Mouse (Mus musculus) limb, embryonic 10.5 days (tissue): Measurements from ENCODE around the gene Ccnb1. TPM values are rescaled to one million over a fixed set of nuclear protein-coding genes. Genes with fewer than 3 reads are reported as not detected.
"Not testable (repeated sequence)": the region's sequence is repeated elsewhere in the genome, so short reads cannot be mapped to it uniquely, and the experiment has no call there.

ENCODE experiments used
- DNase-seq: peaks from one replicate; pipeline ENCODE4 v3.0.0-alpha.2; 2017; ENCODE audit warnings: low spot score
- H3K27ac ChIP-seq: fragments of 300-500 bp; sonication (generic); 2 replicates; pipeline ENCODE4 v1.5.1; 2016; ENCODE audit warnings: mild to moderate bottlenecking
- H3K27me3 ChIP-seq: fragments of 300-500 bp; sonication (generic); 2 replicates; pipeline ENCODE4 v1.6.1; 2016; ENCODE audit warnings: low read depth, mild to moderate bottlenecking; ENCODE audit not compliant: poor library complexity, severe bottlenecking
- H3K36me3 ChIP-seq: fragments of 300-500 bp; sonication (generic); 2 replicates; pipeline ENCODE4 v1.6.1; 2016; ENCODE audit warnings: mild to moderate bottlenecking, moderate library complexity
- H3K4me1 ChIP-seq: fragments of 300-500 bp; sonication (generic); 2 replicates; pipeline ENCODE4 v1.6.1; 2016
- H3K4me3 ChIP-seq: fragments of 300-500 bp; sonication (generic); 2 replicates; pipeline ENCODE4 v1.5.1; 2016; ENCODE audit warnings: mild to moderate bottlenecking, moderate library complexity
- H3K9me3 ChIP-seq: fragments of 300-500 bp; sonication (generic); replicated peaks from 2 replicates; pipeline ENCODE4 v1.6.1; 2016; ENCODE audit warnings: mild to moderate bottlenecking
- WGBS: fragments of 180-500 bp; shearing (Covaris S2); methylation state at CpG from one replicate; pipeline ENCODE4 v1.1.7; 2016; 5-methylcytosine and 5-hydroxymethylcytosine counted together
- polyA plus RNA-seq: library from polyadenylated mRNA; unstranded; fragments of >200 nt; fragmentation: Nextera tagmentation; extraction: Ambion mirVana; gene quantifications from 2 replicates; pipeline ENCODE4 v1.2.1, GENCODE M21; 2016

The Ccnb1 gene
- polyA plus RNA-seq, 1 experiment from 2014 or later: 409 TPM

- H3K27ac ChIP-seq: no peak overlapping the region
- H3K36me3 ChIP-seq: no peaks in the 10 kb centered on the region
- 85% methylated on average over 3 of the region's 3 CpGs for WGBS
- DNase-seq: no peak
- no peaks in the 10 kb centered on the region for H3K9me3 ChIP-seq
- H3K4me1 ChIP-seq: no peaks in the 10 kb centered on the region
- H3K27me3 ChIP-seq: no peaks in the 10 kb centered on the region
- H3K4me3 ChIP-seq: no peak overlapping the region
These were observed 35.0 kb downstream of the Ccnb1 start for GRCm38 (mm10) chr13:100751402-100751801.

- Histone ChIP-seq H3K4me1 (no peaks in the 10 kb centered on the region), H3K27me3 (no peaks in the 10 kb centered on the region), H3K9me3 (no peaks in the 10 kb centered on the region), H3K4me3 (no peak overlapping the region), H3K27ac (no peak overlapping the region), H3K36me3 (no peaks in the 10 kb centered on the region)
- no peak for DNase-seq
- WGBS: 83% methylated on average over 5 of the region's 5 CpGs
These were observed 35.6 kb downstream of the Ccnb1 start for GRCm38 (mm10) chr13:100750799-100751198.

DNA sequence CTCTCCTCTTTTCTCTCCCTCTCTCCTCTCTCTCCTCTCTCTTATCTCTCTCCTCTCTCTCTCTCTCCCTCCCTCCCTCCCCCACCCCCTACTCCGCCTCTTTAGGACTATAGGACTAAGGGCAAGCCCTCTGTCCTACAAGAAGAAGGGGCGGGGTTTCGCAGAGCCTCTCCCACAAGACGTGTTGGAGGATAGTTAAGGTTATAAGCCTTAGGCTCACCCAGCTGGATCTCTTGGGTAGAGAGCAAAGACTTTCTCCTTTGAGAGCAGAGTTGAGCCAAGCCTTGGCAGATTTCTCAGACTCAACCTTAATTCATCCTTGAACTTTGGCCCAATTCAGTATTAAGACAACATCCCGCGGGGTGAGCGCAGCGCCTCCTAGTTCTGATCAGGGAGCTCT lies 37.7 kb downstream of the Ccnb1 start:
- H3K9me3 ChIP-seq: no peaks in the 10 kb centered on the region
- no peak overlapping the region for H3K4me3 ChIP-seq
- H3K4me1 ChIP-seq: peaks cover 7% of the 10 kb centered on the region
- H3K27me3 ChIP-seq: no peaks in the 10 kb centered on the region
- DNase-seq: no peak
- WGBS: 49% methylated on average over 8 of the region's 8 CpGs
- no peaks in the 10 kb centered on the region for H3K36me3 ChIP-seq
- H3K27ac ChIP-seq: no peak overlapping the region

DNA sequence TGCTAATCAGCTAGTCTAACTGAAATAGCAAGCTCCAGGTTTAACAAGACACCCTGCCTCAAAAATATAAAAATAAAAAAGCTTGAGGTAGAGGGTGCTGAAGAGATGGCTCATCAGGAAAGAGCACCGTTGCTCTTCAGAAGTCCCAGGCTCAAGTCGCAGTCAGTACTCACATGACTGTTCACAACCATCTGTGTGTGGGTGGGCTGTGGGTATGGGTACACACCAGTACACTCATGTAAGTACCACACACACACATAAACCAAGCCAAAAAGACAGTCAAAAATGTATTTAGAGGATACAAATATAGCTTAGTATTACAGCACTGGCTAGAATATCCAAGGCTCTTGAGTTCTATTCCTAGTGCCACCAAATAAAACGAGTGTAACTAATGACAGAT lies 40.3 kb downstream of the Ccnb1 start:
- no peak overlapping the region for H3K4me3 ChIP-seq
- no peak for DNase-seq
- WGBS: 85% methylated on average over 3 of the region's 3 CpGs
- H3K27ac ChIP-seq: no peak overlapping the region
- no peaks in the 10 kb centered on the region for H3K36me3 ChIP-seq
- H3K4me1 ChIP-seq: peaks cover 12% of the 10 kb centered on the region
- H3K27me3 ChIP-seq: no peaks in the 10 kb centered on the region
- no peaks in the 10 kb centered on the region for H3K9me3 ChIP-seq

DNA sequence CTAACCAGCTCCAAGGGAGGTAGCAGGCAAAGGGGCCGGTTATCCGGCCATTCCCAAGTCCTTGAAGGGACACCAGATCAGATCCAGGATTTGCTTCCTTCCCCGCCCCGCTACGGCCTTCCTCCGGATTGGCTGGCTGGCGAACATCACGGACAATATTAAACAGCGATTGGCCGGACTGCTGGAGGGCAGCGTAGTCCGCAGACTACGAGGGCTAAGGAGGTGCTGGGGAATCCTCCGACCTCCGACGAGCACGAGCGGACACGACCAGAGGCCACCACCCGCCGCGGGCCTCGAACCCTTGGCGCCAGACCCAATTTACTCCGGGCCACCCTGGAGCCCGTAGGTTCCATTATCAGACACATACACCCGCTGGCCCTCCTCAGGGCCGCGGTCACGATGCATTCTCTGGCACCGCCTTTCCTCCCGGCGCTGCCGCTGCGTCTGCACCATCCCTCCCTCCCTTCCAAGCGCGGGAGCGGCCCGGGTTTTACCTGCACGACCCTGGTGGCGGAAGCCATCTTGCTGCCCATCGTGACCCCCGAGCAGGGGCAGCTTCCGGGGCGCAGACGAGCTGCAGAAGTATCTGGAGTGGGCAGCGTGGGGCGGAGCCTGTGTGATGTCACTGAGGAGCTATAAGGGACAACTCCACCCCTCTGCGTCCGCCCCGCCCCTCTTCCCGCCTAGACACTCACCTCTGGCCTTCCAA lies 42.2 kb downstream of the Ccnb1 start, which contains the start of gene Mrps36:
TSS of gene Mrps36 (minus strand) at position 624 of the 709 bp plus-strand sequence.
- Histone ChIP-seq H3K36me3 (0 out of 2 replicates have a peak, but pooled peaks cover 2% of the 10 kb centered on the region), H3K27me3 (no peaks in the 10 kb centered on the region), H3K27ac (peak within 1 kb of the TSS; percentile 94), H3K9me3 (no peaks in the 10 kb centered on the region), H3K4me3 (peak within 1 kb of the TSS; percentile 74), H3K4me1 (peaks cover 12% of the 10 kb centered on the region)
- WGBS: under 1% methylated on average over 52 of the region's 52 CpGs
- DNase-seq: peak; percentile 92

- no peak for DNase-seq
- peaks cover 6% of the 10 kb centered on the region for H3K36me3 ChIP-seq
- WGBS: 71% methylated on average over 11 of the region's 11 CpGs
- H3K9me3 ChIP-seq: no peaks in the 10 kb centered on the region
- peaks cover 12% of the 10 kb centered on the region for H3K4me1 ChIP-seq
- H3K27me3 ChIP-seq: no peaks in the 10 kb centered on the region
- H3K4me3 ChIP-seq: peak overlapping the region; percentile 74
- peak overlapping the region; percentile 94 for H3K27ac ChIP-seq
These were observed 42.9 kb downstream of the Ccnb1 start for GRCm38 (mm10) chr13:100743346-100744035.

DNA sequence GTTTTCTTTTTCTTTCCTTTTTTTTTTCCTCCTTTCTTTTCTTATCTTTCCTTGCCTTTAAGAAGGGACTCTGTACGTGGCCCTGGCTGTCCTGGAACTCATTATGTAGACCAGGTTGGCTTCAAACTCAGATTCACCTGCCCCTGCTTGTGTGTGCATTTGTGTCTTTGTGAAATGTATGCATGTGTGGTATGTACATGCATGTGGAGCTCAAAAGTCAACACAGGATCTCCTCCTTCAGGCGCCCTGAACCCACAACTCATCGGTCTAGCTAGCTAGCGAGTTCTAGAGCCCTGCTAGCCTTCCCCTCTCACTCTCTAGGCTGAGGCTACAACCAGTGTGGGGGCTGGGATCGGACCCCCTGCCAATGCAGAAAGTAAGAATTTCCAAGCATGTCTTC lies 43.5 kb downstream of the Ccnb1 start:
- WGBS: 93% methylated on average over 5 of the region's 5 CpGs
- no peak overlapping the region for H3K27ac ChIP-seq
- H3K4me3 ChIP-seq: no peak overlapping the region
- no peaks in the 10 kb centered on the region for H3K27me3 ChIP-seq
- peaks cover 10% of the 10 kb centered on the region for H3K36me3 ChIP-seq
- no peak for DNase-seq
- no peaks in the 10 kb centered on the region for H3K9me3 ChIP-seq
- H3K4me1 ChIP-seq: peaks cover 12% of the 10 kb centered on the region

DNA sequence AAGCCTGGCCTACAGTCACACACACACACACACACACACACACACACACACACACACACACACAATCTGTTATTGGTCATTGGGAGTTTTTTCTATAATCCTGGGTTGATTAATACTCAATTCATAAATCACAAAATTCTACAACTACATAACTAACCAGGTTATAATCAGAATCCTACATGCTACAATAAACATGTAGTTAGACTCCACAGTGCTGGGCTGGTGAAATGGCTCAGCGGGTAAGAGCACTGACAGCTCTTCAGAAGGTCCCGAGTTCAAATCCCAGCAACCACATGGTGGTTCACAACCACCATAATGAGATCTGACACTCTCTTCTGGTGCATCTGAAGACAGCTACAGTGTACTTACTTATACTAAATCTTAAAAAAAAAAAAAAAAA lies 53.6 kb downstream of the Ccnb1 start:
- Histone ChIP-seq H3K36me3 (peaks cover 36% of the 10 kb centered on the region), H3K4me1 (peaks cover 7% of the 10 kb centered on the region), H3K9me3 (no peaks in the 10 kb centered on the region), H3K4me3 (no peak overlapping the region), H3K27me3 (no peaks in the 10 kb centered on the region), H3K27ac (no peak overlapping the region)
- DNase-seq: no peak
- 94% methylated on average over 2 of the region's 2 CpGs for WGBS

DNA sequence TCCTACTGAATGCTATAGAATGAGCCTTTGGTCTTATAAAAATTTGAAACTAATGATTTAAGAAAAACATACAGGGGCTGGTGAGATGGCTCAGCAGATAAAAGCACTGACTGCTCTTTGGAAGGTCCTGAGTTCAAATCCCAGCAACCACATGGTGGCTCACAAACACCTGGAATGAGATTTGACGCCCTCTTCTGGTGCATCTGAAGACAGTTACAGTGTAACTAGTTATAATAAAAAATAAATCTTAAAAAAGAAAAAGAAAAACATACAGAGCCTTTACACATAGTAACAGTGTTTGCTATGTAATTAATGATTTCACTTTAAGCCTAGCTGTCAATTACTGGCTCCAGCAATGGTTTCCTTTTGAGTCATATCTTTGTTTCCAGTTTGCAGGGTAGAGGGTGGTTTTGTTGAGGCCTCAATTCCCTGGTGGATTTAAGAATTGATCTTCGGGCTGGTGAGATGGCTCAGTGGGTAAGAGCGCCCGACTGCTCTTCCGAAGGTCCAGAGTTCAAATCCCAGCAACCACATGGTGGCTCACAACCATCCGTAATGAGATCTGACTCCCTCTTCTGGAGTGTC lies 54.8 kb downstream of the Ccnb1 start:
- not testable (repeated sequence) for H3K9me3 ChIP-seq, DNase-seq, H3K4me1 ChIP-seq, H3K27me3 ChIP-seq
- Histone ChIP-seq H3K36me3 (peaks cover 41% of the 10 kb centered on the region), H3K27ac (peak overlapping the region; percentile 96), H3K4me3 (peak overlapping the region; percentile 93; the same call in 1 of the 2 replicates)
- 88% methylated on average over 6 of the region's 6 CpGs for WGBS

DNA sequence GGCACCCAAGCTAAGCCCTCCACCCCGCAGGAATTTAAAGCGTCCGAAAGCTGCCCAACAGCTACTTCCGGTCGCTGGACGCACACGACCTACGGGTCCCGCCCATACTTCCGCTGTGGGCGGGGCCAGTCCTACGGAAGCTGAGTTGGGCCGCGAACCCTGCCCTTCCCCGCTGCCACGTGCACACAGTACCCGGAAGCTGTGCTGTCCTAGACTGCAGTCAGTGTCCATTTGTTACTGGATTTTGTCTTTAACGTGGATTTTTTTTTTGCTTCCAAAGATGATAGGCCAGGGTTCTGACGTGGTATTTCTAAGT lies 55.6 kb downstream of the Ccnb1 start, which contains the start of gene Cdk7:
TSS of gene Cdk7 (minus strand) at position 79 of the 316 bp plus-strand sequence.
- Histone ChIP-seq H3K4me1 (peaks cover 7% of the 10 kb centered on the region), H3K27ac (peak within 1 kb of the TSS; percentile 96), H3K27me3 (no peaks in the 10 kb centered on the region), H3K9me3 (no peaks in the 10 kb centered on the region), H3K36me3 (peaks cover 44% of the 10 kb centered on the region), H3K4me3 (peak within 1 kb of the TSS; percentile 93)
- WGBS: under 1% methylated on average over 19 of the region's 19 CpGs
- peak; percentile 97 for DNase-seq

- Histone ChIP-seq H3K36me3 (peaks cover 48% of the 10 kb centered on the region), H3K4me1 (peaks cover 7% of the 10 kb centered on the region), H3K27me3 (no peaks in the 10 kb centered on the region), H3K4me3 (peak overlapping the region; percentile 93), H3K27ac (peak overlapping the region; percentile 96), H3K9me3 (no peaks in the 10 kb centered on the region)
- 1% methylated on average over 30 of the region's 30 CpGs for WGBS
- peak; percentile 46 for DNase-seq
These were observed 56.1 kb downstream of the Ccnb1 start for GRCm38 (mm10) chr13:100730153-100730860.
